Mouse (Mus musculus): ENCODE measurements around the gene Ngp.

DNA sequence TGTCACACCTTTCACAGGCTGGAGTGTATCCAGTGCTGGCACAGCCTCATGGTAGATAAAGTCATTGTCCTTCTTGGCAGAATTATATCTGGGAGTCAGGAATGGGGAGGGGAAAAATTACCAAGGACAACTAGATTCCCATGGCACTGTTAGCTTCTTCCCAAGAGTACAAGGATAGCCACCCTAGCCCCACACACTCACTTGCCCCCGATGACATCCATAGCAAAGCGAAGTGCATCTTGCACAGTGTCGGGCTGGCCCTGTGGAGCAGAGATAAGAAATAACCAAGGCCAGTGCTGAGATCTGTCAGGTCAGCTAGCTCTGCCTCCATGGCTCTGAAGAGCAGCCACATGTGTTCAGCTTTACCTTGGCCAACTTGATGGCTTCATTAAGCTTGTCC lies 28.7 kb upstream of the Ngp start:
- TF ChIP-seq EP300 (IDR thresholded peaks at IDR 0.05; ENCODE audit: low read depth) (no peak), CTCF (IDR thresholded peaks at IDR 0.05; ENCODE audit: low read depth) (no peak)

All from liver, embryonic 14.5 days (tissue).